Mouse (Mus musculus): ENCODE data around the gene Pcbd1.
"Not testable (repeated sequence)": the region's sequence is repeated elsewhere in the genome, so short reads cannot be mapped to it uniquely, and the experiment has no call there.

Gene Pcbd1

GRCm38 (mm10) chr10:61091866-61092265, 2.7 kb downstream of the Pcbd1 start:
- DNase-seq (ENCODE audit: extremely low read depth, insufficient read length, low spot score) = no peak

DNA sequence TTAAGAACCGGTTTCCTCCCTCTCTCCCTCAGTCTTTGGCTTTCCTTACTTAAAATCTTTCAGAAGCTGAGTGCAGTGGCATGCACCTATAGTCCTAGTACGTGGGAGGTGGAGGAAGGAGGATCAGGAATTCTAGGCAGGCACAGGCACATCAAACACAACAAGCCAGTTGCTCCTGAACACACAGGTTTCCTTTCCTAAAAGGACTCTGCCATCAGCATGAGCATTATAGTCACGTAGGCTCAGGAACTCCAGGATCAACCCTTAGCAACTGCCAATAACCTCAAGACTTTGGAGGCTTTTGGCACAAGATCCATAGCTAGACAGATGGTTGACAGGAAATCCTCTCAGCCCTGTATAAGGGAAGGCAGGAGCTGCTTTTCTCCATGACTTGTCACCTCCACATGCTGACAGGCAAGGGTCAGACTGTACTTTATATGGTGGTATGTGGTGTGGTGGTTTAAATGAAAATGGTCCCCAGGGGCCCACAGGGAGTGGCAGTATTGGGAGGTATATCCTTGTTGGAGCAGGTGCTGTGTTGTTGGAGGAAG, 14.5 kb downstream of the Pcbd1 start:
- DNase-seq (ENCODE audit: extremely low read depth, insufficient read length, low spot score) = no peak

- no peak for DNase-seq (ENCODE audit: extremely low read depth, insufficient read length, low spot score)
Observed at GRCm38 (mm10) chr10:61114246-61114720, 25.2 kb downstream of the Pcbd1 start.

GRCm38 (mm10) chr10:61121732-61122131, 32.6 kb downstream of the Pcbd1 start:
- DNase-seq (ENCODE audit: extremely low read depth, insufficient read length, low spot score) = not testable (repeated sequence)

DNA sequence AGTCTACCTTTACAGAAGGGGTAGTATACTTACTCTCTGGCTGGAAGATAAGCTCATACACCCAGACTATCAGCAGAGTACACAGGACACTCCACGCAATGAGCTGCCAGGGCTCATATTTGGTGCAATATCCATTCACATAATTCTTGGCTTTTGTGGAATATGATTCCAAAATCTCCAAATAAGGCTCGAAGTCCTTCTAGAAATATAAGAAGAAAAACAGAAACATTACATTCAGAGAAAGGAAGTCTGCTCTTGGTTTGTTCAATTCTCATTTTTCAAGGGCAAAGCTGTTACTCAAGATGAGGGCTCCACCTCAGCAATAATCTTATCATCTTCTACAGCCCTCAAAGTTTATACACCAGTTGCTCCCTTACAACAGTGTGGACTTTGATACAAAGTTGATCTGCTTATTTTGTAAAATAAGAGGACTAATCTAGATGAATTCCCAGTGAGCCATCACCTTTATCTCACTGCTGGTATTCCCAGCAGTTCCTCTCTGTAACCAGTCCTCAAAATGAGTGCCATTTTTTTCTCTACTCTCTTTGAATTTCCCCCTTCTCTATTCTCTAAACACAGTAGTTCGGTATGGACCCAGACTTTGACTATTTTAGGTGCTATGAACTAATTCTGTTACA, 34.3 kb downstream of the Pcbd1 start:
- DNase-seq (ENCODE audit: extremely low read depth, insufficient read length, low spot score) = no peak

GRCm38 (mm10) chr10:61124462-61124861, 35.3 kb downstream of the Pcbd1 start:
- no peak for DNase-seq (ENCODE audit: extremely low read depth, insufficient read length, low spot score)

GRCm38 (mm10) chr10:61128701-61129365, 39.7 kb downstream of the Pcbd1 start:
- DNase-seq (ENCODE audit: extremely low read depth, insufficient read length, low spot score) = no peak

GRCm38 (mm10) chr10:61130959-61131358, 41.8 kb downstream of the Pcbd1 start:
- peak; percentile 75 for DNase-seq (ENCODE audit: extremely low read depth, insufficient read length, low spot score)

- peak; percentile 24 for DNase-seq (ENCODE audit: extremely low read depth, insufficient read length, low spot score)
Observed at GRCm38 (mm10) chr10:61134041-61134440, 44.9 kb downstream of the Pcbd1 start.

- DNase-seq (ENCODE audit: extremely low read depth, insufficient read length, low spot score) = no peak
Observed at GRCm38 (mm10) chr10:61135226-61135839, 46.2 kb downstream of the Pcbd1 start.

- DNase-seq (ENCODE audit: extremely low read depth, insufficient read length, low spot score) = no peak
Observed at GRCm38 (mm10) chr10:61137567-61137966, 48.4 kb downstream of the Pcbd1 start.

DNA sequence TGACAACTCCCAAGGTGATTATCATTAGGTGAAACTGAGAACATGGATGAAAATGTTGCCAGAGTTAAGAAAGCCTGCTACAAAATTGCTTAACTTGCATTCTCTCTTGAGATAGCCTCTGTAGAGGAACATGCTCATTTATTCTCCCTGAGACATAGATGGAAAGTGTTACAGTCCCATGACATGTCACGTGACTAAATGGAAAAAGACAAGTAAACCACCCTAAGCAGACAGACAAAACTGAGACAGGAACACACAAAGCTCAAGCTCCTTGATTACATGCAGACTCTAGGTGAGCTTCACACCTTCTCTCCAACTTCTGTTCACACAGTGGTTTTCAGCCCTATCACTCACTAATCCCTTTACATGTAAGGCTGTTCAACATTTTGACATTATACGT, 54.2 kb downstream of the Pcbd1 start:
- DNase-seq (ENCODE audit: extremely low read depth, insufficient read length, low spot score) = no peak
